In the genomic region with DNA sequence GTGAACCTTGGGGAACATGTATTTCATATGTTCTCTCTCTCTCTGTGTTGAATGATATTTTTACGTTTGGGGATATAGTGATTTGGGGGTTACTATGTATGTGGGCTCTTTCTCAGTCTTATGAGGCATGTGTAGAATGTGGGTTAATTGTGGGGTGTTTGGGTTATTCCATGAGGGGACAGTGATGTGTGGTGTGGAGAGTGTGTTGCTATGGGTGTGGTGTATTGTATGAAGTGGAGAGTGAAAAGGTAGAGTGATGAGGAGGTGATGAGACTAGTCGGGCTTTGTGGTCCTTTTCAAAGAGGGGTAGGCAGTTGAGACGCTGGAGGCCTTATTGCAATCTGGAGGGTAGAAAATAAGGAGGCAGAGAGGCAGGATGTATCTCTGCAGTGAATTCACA, we compare ENCODE assay signal across 8 mouse cellular contexts. TPM values are rescaled to one million over a fixed set of nuclear protein-coding genes. Genes with fewer than 3 reads are reported as not detected.
DNase-seq lines count a peak whose midpoint lies in the region; ATAC-seq lines count a peak whose summit lies in the region.

No protein-coding gene starts in this region.

- DNase-seq in kidney, adult 18-20 months, result no peak
- DNase-seq in cerebellum, adult 9-10 months, result peak; percentile 54
- peak; percentile 37 for DNase-seq in hindbrain, embryonic 11.5 days (ENCODE audit: low spot score)
- DNase-seq in adrenal gland, postnatal 36 days, result no peak
- DNase-seq in right cerebral cortex, postnatal 36 days (ENCODE audit: low spot score in 2 of 2), result no peak
- no peak for DNase-seq in testis, postnatal 10 days (ENCODE audit: low spot score)

- WGBS in kidney, embryonic 15.5 days, result 0% methylated on average over 3 of the region's 3 CpGs
- 2% methylated on average over 3 of the region's 3 CpGs for WGBS in hindbrain, embryonic 11.5 days
- 0% methylated on average over 3 of the region's 3 CpGs for WGBS in midbrain, embryonic 12.5 days

- H3K27ac ChIP-seq in kidney, embryonic 15.5 days, result peak overlapping the region; percentile 96
- peak overlapping the region; percentile 95 for H3K27ac ChIP-seq in hindbrain, embryonic 11.5 days (ENCODE audit: low read depth, low read length)
- peak overlapping the region; percentile 97 for H3K27ac ChIP-seq in midbrain, embryonic 12.5 days (replicated peaks)

- no peaks in the 10 kb centered on the region for H3K36me3 ChIP-seq in kidney, embryonic 15.5 days
- no peaks in the 10 kb centered on the region for H3K36me3 ChIP-seq in hindbrain, embryonic 11.5 days (ENCODE audit: control insufficient read depth, insufficient read depth, low read length)
- no peaks in the 10 kb centered on the region for H3K36me3 ChIP-seq in midbrain, embryonic 12.5 days

- peak overlapping the region; percentile 71 for H3K9ac ChIP-seq in kidney, embryonic 15.5 days
- peak overlapping the region; percentile 66 for H3K9ac ChIP-seq in hindbrain, embryonic 11.5 days (ENCODE audit: low read depth, low read length)
- H3K9ac ChIP-seq in midbrain, embryonic 12.5 days (replicated peaks), result peak overlapping the region; percentile 88

- H3K27me3 ChIP-seq in kidney, embryonic 15.5 days, result no peaks in the 10 kb centered on the region
- no peaks in the 10 kb centered on the region for H3K27me3 ChIP-seq in hindbrain, embryonic 11.5 days (ENCODE audit: control insufficient read depth, insufficient read depth, low read length)
- no peaks in the 10 kb centered on the region for H3K27me3 ChIP-seq in midbrain, embryonic 12.5 days

- H3K4me1 ChIP-seq in kidney, embryonic 15.5 days, result peaks cover 12% of the 10 kb centered on the region
- H3K4me1 ChIP-seq in hindbrain, embryonic 11.5 days (replicated peaks; ENCODE audit: control insufficient read depth, insufficient read depth, low read length), result no peaks in the 10 kb centered on the region
- H3K4me1 ChIP-seq in midbrain, embryonic 12.5 days, result peaks cover 9% of the 10 kb centered on the region; the same call in 1 of the 2 replicates

- H3K4me3 ChIP-seq in kidney, embryonic 15.5 days (replicated peaks), result peak overlapping the region; percentile 85
- H3K4me3 ChIP-seq in hindbrain, embryonic 11.5 days (ENCODE audit: low read depth, low read length), result peak overlapping the region; percentile 83
- H3K4me3 ChIP-seq in midbrain, embryonic 12.5 days, result peak overlapping the region; percentile 92

- ATAC-seq in kidney, embryonic 15.5 days (replicated peaks; ENCODE audit: low FRiP score), result no peak
- ATAC-seq in hindbrain, embryonic 11.5 days (ENCODE audit: low FRiP score), result peak; percentile 7
- ATAC-seq in midbrain, embryonic 12.5 days (ENCODE audit: low FRiP score, low read depth), result peak; percentile 4

- H3K4me2 ChIP-seq in kidney, embryonic 15.5 days, result peak overlapping the region; percentile 65
- peak overlapping the region; percentile 56 for H3K4me2 ChIP-seq in hindbrain, embryonic 11.5 days (replicated peaks; ENCODE audit: low read depth, low read length)
- H3K4me2 ChIP-seq in midbrain, embryonic 12.5 days (replicated peaks), result peak overlapping the region; percentile 71

- no peaks in the 10 kb centered on the region for H3K9me3 ChIP-seq in kidney, embryonic 15.5 days (replicated peaks)
- H3K9me3 ChIP-seq in hindbrain, embryonic 11.5 days (ENCODE audit: control insufficient read depth, low read length), result no peaks in the 10 kb centered on the region
- no peaks in the 10 kb centered on the region for H3K9me3 ChIP-seq in midbrain, embryonic 12.5 days

RNA-seq across cellular contexts. Expression of a gene that starts 0.8 kb away (rescaled TPM):
- polyA plus RNA-seq in kidney, embryonic 15.5 days (2015; fragmentation: Nextera tagmentation; extraction: Ambion mirVana), result 21.7 and 22.7 TPM in 2 replicates
- polyA plus RNA-seq in hindbrain, embryonic 11.5 days (2014; fragmentation: Nextera tagmentation; extraction: Ambion mirVana), result 41.5 and 48.3 TPM in 2 replicates
- 43.4 and 46.6 TPM in 2 replicates for polyA plus RNA-seq in midbrain, embryonic 12.5 days (2016; fragmentation: Nextera tagmentation; extraction: Ambion mirVana)
- total RNA-seq in adrenal gland, postnatal 36 days (2021), result 10 to 100 TPM; 29.9 to 30.3 TPM

RNA-seq across cellular contexts. Expression of a gene that starts 10.2 kb away (rescaled TPM):
- 4.8 and 5.1 TPM in 2 replicates for polyA plus RNA-seq in kidney, embryonic 15.5 days (2015; fragmentation: Nextera tagmentation; extraction: Ambion mirVana)
- polyA plus RNA-seq in hindbrain, embryonic 11.5 days (2014; fragmentation: Nextera tagmentation; extraction: Ambion mirVana), result 5.1 and 5.5 TPM in 2 replicates
- 12.0 and 12.4 TPM in 2 replicates for polyA plus RNA-seq in midbrain, embryonic 12.5 days (2016; fragmentation: Nextera tagmentation; extraction: Ambion mirVana)
- 10 to 100 TPM; 45.9 to 53.2 TPM for total RNA-seq in adrenal gland, postnatal 36 days (2021)

Comparison
In these comparisons a context has a peak if more than half of its experiments do, and no peak if none do; other contexts are left out.
1. DNase-seq: peak in cerebellum, adult 9-10 months (single experiment) and hindbrain, embryonic 11.5 days (single experiment); none in kidney, adult 18-20 months (single experiment), adrenal gland, postnatal 36 days (0 of 2), right cerebral cortex, postnatal 36 days (0 of 2) and testis, postnatal 10 days (single experiment).
2. Peak in every context shown above with its lines, with median percentiles within 50 percentile points of each other: H3K27ac ChIP-seq, H3K4me2 ChIP-seq, H3K4me3 ChIP-seq and H3K9ac ChIP-seq.